Mouse (Mus musculus) liver, embryonic 11.5 days (tissue): Measurements from ENCODE around the gene Fam76a. TPM values are rescaled to one million over a fixed set of nuclear protein-coding genes. Genes with fewer than 3 reads are reported as not detected.

Experiments used
- ATAC-seq: fragments of 200-750 bp; cut with Nextera tagmentation; replicated peaks from 2 replicates; pipeline ENCODE4 v1.8.0; 2017; ENCODE audit warnings: moderate number of reproducible peaks, mild to moderate bottlenecking, moderate TSS enrichment, moderate library complexity; ENCODE audit not compliant: low FRiP score
- DNase-seq: peaks from one replicate; pipeline ENCODE4 v3.0.0-alpha.2; 2017; ENCODE audit warnings: low spot score
- H3K27ac ChIP-seq: fragments of 300-500 bp; sonication (generic); 2 replicates; pipeline ENCODE4 v1.5.1; 2014; ENCODE audit warnings: mild to moderate bottlenecking, low read depth, low read length, control low read depth
- H3K27me3 ChIP-seq: fragments of 300-500 bp; sonication (generic); replicated peaks from 2 replicates; pipeline ENCODE4 v1.6.1; 2014; ENCODE audit warnings: low read length, mixed read lengths; ENCODE audit not compliant: control insufficient read depth, insufficient read depth
- H3K36me3 ChIP-seq: fragments of 300-500 bp; sonication (generic); 2 replicates; pipeline ENCODE4 v1.6.1; 2014; ENCODE audit warnings: mild to moderate bottlenecking, low read length, moderate library complexity, mixed read lengths; ENCODE audit not compliant: control insufficient read depth, insufficient read depth
- H3K4me1 ChIP-seq: fragments of 300-500 bp; sonication (generic); replicated peaks from 2 replicates; pipeline ENCODE4 v1.6.1; 2014; ENCODE audit warnings: low read length, mixed read lengths; ENCODE audit not compliant: control insufficient read depth, insufficient read depth
- H3K4me2 ChIP-seq: fragments of 300-500 bp; sonication (generic); 2 replicates; pipeline ENCODE4 v1.6.1; 2014; ENCODE audit warnings: mild to moderate bottlenecking, control low read depth, moderate library complexity
- H3K4me3 ChIP-seq: fragments of 300-500 bp; sonication (generic); 2 replicates; pipeline ENCODE4 v1.5.1; 2014; ENCODE audit warnings: low read depth, low read length, control low read depth
- H3K9ac ChIP-seq: fragments of 300-500 bp; sonication (generic); 2 replicates; pipeline ENCODE4 v1.6.1; 2014; ENCODE audit warnings: low read depth, low read length, control low read depth
- H3K9me3 ChIP-seq: fragments of 300-500 bp; sonication (generic); 2 replicates; pipeline ENCODE4 v1.6.1; 2016; ENCODE audit warnings: low read length, inconsistent platforms, mixed read lengths; ENCODE audit not compliant: control insufficient read depth
- WGBS: fragments of 180-500 bp; shearing (Covaris S2); extraction: QIAGEN DNeasy Blood & Tissue Kit; methylation state at CpG from one replicate; pipeline ENCODE4 v1.1.7; 2014; 5-methylcytosine and 5-hydroxymethylcytosine counted together
- polyA plus RNA-seq: library from polyadenylated mRNA; unstranded; fragments of >200 nt; fragmentation: Nextera tagmentation; extraction: Ambion mirVana; gene quantifications from 2 replicates; pipeline ENCODE4 v1.2.1, GENCODE M21; 2014

Fam76a gene
- polyA plus RNA-seq, 1 experiment from 2014 or later = 27.8 TPM

DNA sequence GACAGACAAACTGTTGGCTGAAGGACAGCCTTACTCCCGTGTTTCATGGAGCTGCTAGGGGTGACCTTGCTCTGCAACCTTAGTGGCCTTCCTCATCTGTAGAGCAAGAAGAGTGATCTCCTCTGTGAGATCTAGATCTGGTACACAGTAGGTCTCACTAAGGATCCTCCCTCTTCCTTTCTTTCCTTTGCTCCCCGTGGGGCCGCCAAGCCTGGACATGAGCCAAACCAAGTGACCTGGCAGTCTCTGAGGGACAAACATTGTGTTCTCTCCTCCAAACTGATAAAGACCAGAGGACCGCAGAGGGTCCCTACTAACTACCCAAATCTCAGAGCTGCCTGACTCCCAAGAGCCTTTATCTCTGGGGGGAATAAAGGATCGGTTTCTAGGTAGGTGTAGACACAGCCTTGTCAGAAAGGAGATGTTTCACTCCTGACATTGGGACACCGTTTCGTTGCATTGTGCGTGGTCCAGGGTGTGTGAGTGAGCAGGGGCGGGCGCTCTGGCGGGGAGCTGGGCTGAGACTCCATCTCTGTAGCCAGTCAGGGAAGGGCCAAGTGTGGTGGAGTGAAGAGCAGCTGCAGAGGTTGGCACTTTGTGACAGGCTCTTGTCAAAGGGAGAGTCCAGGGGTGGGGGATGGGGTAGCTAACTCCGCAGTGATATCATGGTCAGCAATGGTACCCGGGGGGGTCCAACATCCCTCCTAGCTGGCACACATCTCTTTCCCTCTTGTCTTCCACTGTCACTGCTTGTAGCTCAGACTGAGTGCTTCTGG is 38.7 kb upstream of the Fam76a start:
- Histone ChIP-seq H3K4me3 (no peak overlapping the region), H3K36me3 (no peaks in the 10 kb centered on the region), H3K27ac (no peak overlapping the region), H3K4me1 (peaks cover 26% of the 10 kb centered on the region), H3K27me3 (no peaks in the 10 kb centered on the region), H3K9ac (no peak overlapping the region), H3K9me3 (no peaks in the 10 kb centered on the region), H3K4me2 (no peak overlapping the region)
- ATAC-seq (no peak), DNase-seq (no peak)
- 55% methylated on average over 13 of the region's 13 CpGs for WGBS

DNA sequence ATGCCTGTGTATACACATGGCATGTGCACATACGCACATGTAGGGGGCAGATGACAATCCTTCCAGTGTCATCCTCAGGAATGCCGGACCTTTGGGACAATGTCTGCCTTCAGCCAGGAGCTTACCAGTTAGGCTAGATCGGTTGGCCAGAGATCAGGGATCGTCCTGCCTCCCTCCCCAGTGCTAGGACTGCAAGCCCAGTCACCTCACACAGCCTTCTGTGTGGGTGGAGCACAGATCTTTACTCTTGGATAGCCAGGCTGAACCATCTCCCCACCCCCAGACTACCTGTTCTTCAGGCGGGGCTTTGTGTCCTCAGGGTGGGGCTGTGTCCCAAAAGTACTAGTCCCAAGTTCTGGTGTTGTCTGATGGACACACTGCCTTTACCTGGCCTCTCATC is 38.0 kb upstream of the Fam76a start:
- H3K27ac ChIP-seq = no peak overlapping the region
- no peak for DNase-seq
- no peak overlapping the region for H3K9ac ChIP-seq
- 62% methylated on average over 5 of the region's 5 CpGs for WGBS
- H3K27me3 ChIP-seq = no peaks in the 10 kb centered on the region
- no peak for ATAC-seq
- H3K9me3 ChIP-seq = no peaks in the 10 kb centered on the region
- H3K4me1 ChIP-seq = peaks cover 31% of the 10 kb centered on the region
- H3K4me2 ChIP-seq = no peak overlapping the region
- H3K4me3 ChIP-seq = no peak overlapping the region
- H3K36me3 ChIP-seq = no peaks in the 10 kb centered on the region

DNA sequence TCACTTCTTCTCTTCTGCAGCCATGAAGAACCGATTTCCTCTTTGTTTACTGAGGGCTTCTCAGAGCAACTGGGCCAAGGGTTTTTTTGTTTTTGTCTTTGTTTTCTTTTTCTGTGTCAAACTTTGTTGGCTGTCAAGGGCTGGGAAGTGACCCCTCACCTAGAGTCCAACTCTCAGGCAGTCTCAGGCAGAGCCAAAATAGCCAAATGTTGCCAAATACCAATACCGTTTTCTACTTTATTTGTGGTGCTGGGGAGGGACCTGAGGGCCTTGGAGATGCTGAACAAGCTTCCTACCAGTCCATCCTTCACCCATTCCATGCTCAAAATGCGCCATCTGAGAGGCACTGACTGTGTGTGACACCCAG is 37.3 kb upstream of the Fam76a start:
- H3K4me3 ChIP-seq = no peak overlapping the region
- H3K27me3 ChIP-seq = no peaks in the 10 kb centered on the region
- peaks cover 31% of the 10 kb centered on the region for H3K4me1 ChIP-seq
- peak overlapping the region; percentile 62; the same call in 1 of the 2 replicates for H3K27ac ChIP-seq
- ATAC-seq (no peak), DNase-seq (no peak)
- no peaks in the 10 kb centered on the region for H3K36me3 ChIP-seq
- H3K9me3 ChIP-seq = no peaks in the 10 kb centered on the region
- 51% methylated on average over 3 of the region's 3 CpGs for WGBS
- H3K9ac ChIP-seq = no peak overlapping the region
- no peak overlapping the region for H3K4me2 ChIP-seq

DNA sequence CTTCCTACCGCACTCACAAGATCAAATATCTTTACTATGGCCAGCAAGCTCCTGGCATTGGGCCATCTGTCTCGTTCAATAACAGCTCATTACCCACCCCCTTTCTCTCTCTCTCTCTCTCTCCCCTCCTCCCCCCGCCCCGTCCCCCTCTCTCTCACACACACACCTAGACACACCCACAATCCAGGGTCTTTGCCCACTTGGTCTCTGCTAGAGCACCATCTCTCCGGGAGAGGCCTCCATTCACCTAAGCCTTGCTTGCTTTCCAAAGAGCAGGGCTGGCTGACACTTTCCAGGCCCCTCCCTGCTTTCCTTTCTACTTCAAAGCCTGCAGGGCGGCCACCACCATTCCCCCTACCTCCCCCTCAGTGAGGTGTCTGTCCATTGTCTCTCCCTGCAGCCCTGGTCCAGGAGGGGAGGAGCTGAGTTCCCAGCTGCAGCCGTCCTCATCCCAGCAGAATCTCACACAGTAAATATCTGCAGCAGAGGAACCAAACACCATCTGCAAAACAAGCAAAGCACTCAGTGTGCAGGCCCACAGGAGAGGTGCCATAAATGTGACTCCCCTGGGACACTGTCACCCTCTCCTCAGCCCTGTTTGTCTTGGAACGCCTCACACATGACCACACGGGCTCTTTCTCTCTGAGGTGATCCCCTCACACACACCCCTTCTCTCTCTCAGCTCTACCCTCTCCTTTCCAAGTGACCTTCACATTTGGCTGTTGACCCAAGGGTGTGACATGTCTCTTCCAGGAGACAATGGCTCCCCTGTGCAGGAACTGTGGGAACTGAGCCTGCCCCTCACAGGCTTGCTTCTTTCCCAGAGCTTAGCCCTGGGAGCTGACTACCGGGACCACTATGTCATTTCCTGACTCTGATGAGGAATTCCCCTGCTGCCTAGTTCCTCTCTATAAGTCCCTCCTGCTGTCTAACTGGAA is 36.7 kb upstream of the Fam76a start:
- Histone ChIP-seq H3K4me1 (peaks cover 31% of the 10 kb centered on the region), H3K9ac (no peak overlapping the region), H3K9me3 (no peaks in the 10 kb centered on the region), H3K4me2 (no peak overlapping the region; the same call in 1 of the 2 replicates), H3K27me3 (no peaks in the 10 kb centered on the region), H3K36me3 (no peaks in the 10 kb centered on the region), H3K27ac (peak overlapping the region; percentile 62), H3K4me3 (no peak overlapping the region)
- 29% methylated on average over 10 of the region's 10 CpGs for WGBS
- no peak for ATAC-seq
- DNase-seq = no peak

DNA sequence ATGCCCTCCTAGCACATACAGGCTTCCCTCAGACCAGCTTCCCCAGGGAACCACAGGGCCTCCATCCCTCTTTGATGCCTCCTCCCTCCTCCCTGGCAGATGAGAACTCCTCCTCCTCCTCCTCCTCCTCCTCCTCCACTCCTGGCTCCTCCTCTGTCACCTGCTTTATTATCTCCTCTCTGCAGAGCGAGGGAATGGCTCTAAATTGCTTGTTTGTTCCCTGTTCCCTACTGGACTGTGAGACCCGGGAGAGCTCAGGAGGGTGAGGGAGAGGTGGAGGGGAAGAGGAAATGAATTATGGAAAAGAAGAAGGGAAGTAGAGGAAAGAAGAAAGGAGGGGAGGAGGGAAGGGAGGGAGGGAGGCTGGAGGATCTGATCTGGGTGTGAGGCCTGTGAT is 33.0 kb upstream of the Fam76a start:
- H3K4me1 ChIP-seq = peaks cover 21% of the 10 kb centered on the region; the same call in 1 of the 2 replicates
- H3K27ac ChIP-seq = no peak overlapping the region
- H3K27me3 ChIP-seq = no peaks in the 10 kb centered on the region
- no peaks in the 10 kb centered on the region for H3K9me3 ChIP-seq
- ATAC-seq (no peak), DNase-seq (no peak)
- no peak overlapping the region for H3K9ac ChIP-seq
- H3K36me3 ChIP-seq = no peaks in the 10 kb centered on the region
- WGBS = 34% methylated on average over 2 of the region's 2 CpGs
- no peak overlapping the region for H3K4me3 ChIP-seq
- H3K4me2 ChIP-seq = no peak overlapping the region

DNA sequence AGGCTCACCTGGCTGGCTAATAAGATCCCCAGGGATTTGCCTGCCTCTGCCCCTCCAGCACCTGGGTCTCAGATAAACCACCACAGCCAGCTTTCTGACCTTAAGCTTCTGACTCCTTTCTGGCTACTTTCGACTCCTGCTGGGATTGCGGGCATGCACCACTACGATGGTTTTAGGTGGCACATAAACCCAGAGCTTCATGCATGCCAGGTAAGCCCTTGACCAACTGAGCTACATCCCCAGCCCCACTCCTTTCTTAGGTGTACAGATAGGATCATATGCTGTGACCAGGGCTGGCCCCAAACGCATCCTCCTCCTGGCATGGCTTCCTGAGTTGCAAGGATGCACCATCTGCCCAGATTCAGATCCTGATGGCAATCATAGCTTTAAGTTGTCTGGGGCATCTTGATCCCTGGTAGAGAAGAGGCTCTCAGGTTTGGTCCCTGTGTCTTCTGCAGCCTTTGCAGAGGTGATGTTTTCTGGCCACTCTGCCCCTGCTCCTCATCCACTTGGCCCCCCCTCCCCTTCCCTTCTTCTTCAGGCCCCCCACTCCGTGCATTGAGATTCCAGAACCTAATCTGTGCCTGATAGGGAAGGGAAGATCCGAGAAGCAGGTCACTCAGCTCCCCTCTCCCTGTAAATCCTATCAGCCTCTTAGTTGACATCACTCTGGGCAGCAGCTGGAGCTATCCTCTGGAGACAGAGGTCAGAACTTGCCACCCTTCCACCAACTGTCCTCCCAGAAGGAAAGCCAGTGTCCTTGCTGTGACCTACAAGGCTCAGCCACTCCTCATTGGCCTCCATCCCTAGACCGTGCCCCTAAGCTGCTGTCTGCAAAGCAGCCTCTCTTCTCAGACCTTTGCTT is 32.4 kb upstream of the Fam76a start:
- peaks cover 18% of the 10 kb centered on the region for H3K4me1 ChIP-seq
- H3K27me3 ChIP-seq = no peaks in the 10 kb centered on the region
- no peak overlapping the region for H3K27ac ChIP-seq
- H3K4me3 ChIP-seq = no peak overlapping the region
- ATAC-seq = no peak
- H3K9me3 ChIP-seq = no peaks in the 10 kb centered on the region
- no peak for DNase-seq
- no peak overlapping the region for H3K9ac ChIP-seq
- WGBS = 66% methylated on average over 7 of the region's 7 CpGs
- no peak overlapping the region for H3K4me2 ChIP-seq
- no peaks in the 10 kb centered on the region for H3K36me3 ChIP-seq

DNA sequence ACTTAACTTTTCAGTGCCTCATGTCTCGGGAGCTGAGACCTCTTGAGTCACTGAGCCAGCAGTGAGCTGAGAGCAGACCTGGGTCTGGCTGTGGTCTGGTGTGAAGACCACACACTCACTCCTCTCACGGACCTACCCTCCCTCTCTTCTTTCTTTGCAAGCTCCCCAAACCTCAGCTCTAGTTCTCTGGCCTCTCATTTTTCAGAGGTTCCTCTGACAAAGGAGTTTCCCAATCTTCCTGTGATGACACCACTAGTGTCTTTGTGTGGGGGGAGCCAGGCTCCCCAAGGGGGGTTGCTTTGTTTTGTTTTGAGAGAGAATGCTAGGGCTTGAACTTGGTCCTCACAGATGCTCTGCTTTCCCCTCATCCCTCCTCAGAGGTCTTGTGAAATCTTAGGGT is 28.6 kb upstream of the Fam76a start:
- Histone ChIP-seq H3K4me3 (no peak overlapping the region), H3K9ac (no peak overlapping the region), H3K36me3 (no peaks in the 10 kb centered on the region), H3K9me3 (no peaks in the 10 kb centered on the region), H3K4me2 (no peak overlapping the region), H3K4me1 (peaks cover 20% of the 10 kb centered on the region), H3K27me3 (no peaks in the 10 kb centered on the region), H3K27ac (no peak overlapping the region)
- no peak for DNase-seq
- no peak for ATAC-seq
- WGBS = 34% methylated on average over 2 of the region's 2 CpGs

DNA sequence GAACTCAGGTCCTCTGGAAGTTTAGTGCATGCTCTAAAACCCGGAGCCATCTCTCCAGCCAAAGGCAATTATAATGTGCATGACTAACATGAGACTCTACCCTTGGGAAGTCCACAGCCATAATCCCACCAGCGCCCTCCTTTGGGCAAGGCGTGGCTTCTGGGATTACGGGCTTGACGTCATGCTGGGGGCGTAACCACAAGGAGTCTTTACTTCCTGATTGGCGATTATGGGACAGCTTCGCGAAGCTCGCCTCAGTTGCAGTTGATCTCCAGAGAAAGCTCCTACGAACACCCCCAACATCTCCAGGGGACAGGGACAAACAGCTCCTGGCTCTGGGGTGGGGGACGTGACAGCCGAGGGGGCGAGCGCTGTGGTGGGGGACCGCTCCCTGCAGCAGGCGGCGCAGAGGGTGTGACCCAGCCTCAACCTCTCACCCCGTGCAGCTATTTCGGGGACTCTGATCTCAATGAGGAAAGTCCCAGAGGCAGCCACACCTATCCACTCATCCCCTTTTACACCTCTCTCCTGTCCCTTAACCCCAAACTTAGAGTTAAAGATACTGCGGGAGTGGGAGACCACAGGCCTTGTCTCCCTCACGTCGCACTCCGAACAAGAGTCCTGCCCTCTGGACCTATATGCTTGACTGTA is 27.6 kb upstream of the Fam76a start:
- ATAC-seq (no peak), DNase-seq (no peak)
- Histone ChIP-seq H3K27ac (no peak overlapping the region), H3K9me3 (no peaks in the 10 kb centered on the region), H3K4me3 (no peak overlapping the region; the same call in 1 of the 2 replicates), H3K9ac (no peak overlapping the region), H3K36me3 (no peaks in the 10 kb centered on the region), H3K4me1 (peaks cover 25% of the 10 kb centered on the region), H3K4me2 (peak overlapping the region; percentile 56), H3K27me3 (no peaks in the 10 kb centered on the region)
- WGBS = 36% methylated on average over 24 of the region's 24 CpGs
